Mouse (Mus musculus) ES-Bruce4 (cell line): ENCODE results near the gene Clnk.

Source experiments
- CTCF ChIP-seq: IDR thresholded peaks from one replicate; pipeline ENCODE4 v1.8.1; 2011; ENCODE audit warnings: low read depth, low read length
- EP300 ChIP-seq: IDR thresholded peaks from 2 replicates; pipeline ENCODE4 v1.6.1; 2011; ENCODE audit warnings: low read depth, low read length; ENCODE audit not compliant: insufficient read depth
- POLR2A ChIP-seq: IDR thresholded peaks from one replicate; pipeline ENCODE4 v1.8.1; 2011; ENCODE audit warnings: low read length; ENCODE audit not compliant: insufficient read depth

GRCm38 (mm10) chr5:38870485-38870884 is 6.1 kb downstream of the Clnk start:
- TF ChIP-seq CTCF: no peak
- TF ChIP-seq POLR2A: no peak
- no peak for TF ChIP-seq EP300
